Mouse (Mus musculus): ENCODE data around the gene Srpx. TPM values are rescaled to one million over a fixed set of nuclear protein-coding genes. Genes with fewer than 3 reads are reported as not detected.

Srpx gene
- total RNA-seq (2021) (1 to 10 TPM; 2.7 to 4.2 TPM), polyA plus RNA-seq (2012; rRNA removed) (5.2 and 7.2 TPM in 2 replicates)
- long read RNA-seq, partial matches to known transcripts: 0 of 2 reads
- long read RNA-seq, other reads (novel, unspliced or antisense): 0 of 2 reads

- intact Hi-C loops (cut with DNase I): no loop called here
- DNase-seq: peak; percentile 3 to 25
- no peak for TF ChIP-seq POLR2A (IDR thresholded peaks at IDR 0.05; ENCODE audit: insufficient read depth, low read depth, low read length)
- no peaks in the 10 kb centered on the region for H3K4me1 ChIP-seq (ENCODE audit: control insufficient read depth, insufficient read depth, low read length)
- H3K4me3 ChIP-seq: peak within 1 kb of the TSS; percentile 8; the same call in 1 of the 2 replicates
- H3K27ac ChIP-seq: no peak within 1 kb of the TSS
- H3K9ac ChIP-seq (ENCODE audit: low read depth, low read length): peak within 1 kb of the TSS; percentile 31
- no peaks in the 10 kb centered on the region for H3K27me3 ChIP-seq (ENCODE audit: control insufficient read depth, insufficient read depth, low read length)
- no peaks in the 10 kb centered on the region for H3K79me2 ChIP-seq (replicated peaks; ENCODE audit: control insufficient read depth, insufficient read depth, low read length)
- H3K36me3 ChIP-seq (ENCODE audit: control insufficient read depth, insufficient read depth, low read length): no peaks in the 10 kb centered on the region
- 27% methylated on average over 19 of the region's 19 CpGs for WGBS
Measured at GRCm38 (mm10) chrX:10117065-10117719, at the start of gene Srpx. Gene Srpx (minus strand): TSS chrX:10117709.

- Histone ChIP-seq H3K36me3 (ENCODE audit: control insufficient read depth, insufficient read depth, low read length) (no peaks in the 10 kb centered on the region), H3K27ac (no peak overlapping the region)
- DNase-seq: no peak
Measured at GRCm38 (mm10) chrX:10152390-10152789, 34.9 kb upstream of the Srpx start.

DNA sequence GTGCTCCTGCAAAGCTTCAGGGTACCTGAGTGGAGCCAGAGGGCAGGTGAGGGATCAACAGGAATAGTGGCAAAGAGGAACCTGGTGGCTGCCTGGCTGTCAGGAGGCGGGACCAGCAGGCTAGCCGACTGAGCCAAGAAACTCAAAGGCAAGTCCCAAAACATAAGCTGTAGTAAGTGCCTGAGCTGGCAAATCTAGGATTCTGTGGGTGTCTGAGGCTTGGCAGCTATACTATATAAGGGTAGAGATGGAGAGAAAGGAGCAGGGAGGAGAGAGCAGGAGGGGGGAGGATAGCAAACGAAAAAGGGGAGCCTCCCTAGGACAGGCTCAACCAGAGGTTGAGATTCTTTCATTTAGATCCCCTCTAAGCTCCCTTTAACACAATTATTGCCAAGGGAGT is 1.7 kb downstream of the Srpx start:
- intact Hi-C loops (cut with DNase I): no loop called here
- H3K27me3 ChIP-seq (ENCODE audit: control insufficient read depth, insufficient read depth, low read length): no peaks in the 10 kb centered on the region
- 45% methylated on average over 3 of the region's 3 CpGs for WGBS

More at GRCm38 (mm10) chrX:10152390-10152789, 34.9 kb upstream of the Srpx start:
- H3K4me3 ChIP-seq: no peak overlapping the region
- no peak for TF ChIP-seq EP300 (IDR thresholded peaks at IDR 0.05; ENCODE audit: insufficient read depth, low read depth, low read length)
- TF ChIP-seq POLR2A (IDR thresholded peaks at IDR 0.05; ENCODE audit: insufficient read depth, low read depth, low read length): no peak
- TF ChIP-seq CTCF (IDR thresholded peaks at IDR 0.05): no peak
- H3K9ac ChIP-seq (ENCODE audit: low read depth, low read length): no peak overlapping the region
- no peaks in the 10 kb centered on the region for H3K4me1 ChIP-seq (ENCODE audit: control insufficient read depth, insufficient read depth, low read length)
- H3K79me2 ChIP-seq (replicated peaks; ENCODE audit: control insufficient read depth, insufficient read depth, low read length): no peaks in the 10 kb centered on the region
- H3K27me3 ChIP-seq (ENCODE audit: control insufficient read depth, insufficient read depth, low read length): no peaks in the 10 kb centered on the region
- 42% methylated on average over 3 of the region's 3 CpGs for WGBS
- intact Hi-C loops (cut with DNase I): no loop called here

DNA sequence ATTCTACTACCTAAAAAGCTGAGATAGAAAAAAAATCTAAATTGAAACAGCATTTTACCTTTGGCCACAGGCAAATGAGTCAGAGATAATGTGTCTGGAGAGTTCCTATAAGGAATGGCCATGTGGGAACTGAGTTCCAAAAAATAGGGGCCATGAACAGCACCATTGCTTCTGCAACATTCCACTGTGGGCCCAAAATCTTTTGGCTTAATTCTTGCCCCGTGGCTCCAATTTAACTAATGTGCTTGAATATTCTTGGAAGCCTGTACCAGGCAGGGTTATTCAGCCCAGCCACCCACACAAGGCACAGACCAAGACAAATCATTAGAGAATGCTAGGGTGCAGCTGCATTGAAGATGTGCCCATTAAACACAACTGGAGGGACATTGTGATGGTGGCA is 6.8 kb downstream of the Srpx start:
- no peaks in the 10 kb centered on the region for H3K79me2 ChIP-seq (replicated peaks; ENCODE audit: control insufficient read depth, insufficient read depth, low read length)
- H3K9ac ChIP-seq (ENCODE audit: low read depth, low read length): no peak overlapping the region
- no peaks in the 10 kb centered on the region for H3K36me3 ChIP-seq (ENCODE audit: control insufficient read depth, insufficient read depth, low read length)
- intact Hi-C loops (cut with DNase I): no loop called here
- 61% methylated on average over 1 of the region's 1 CpGs for WGBS
- no peak for TF ChIP-seq EP300 (IDR thresholded peaks at IDR 0.05; ENCODE audit: insufficient read depth, low read depth, low read length)
- TF ChIP-seq CTCF (IDR thresholded peaks at IDR 0.05): no peak
- TF ChIP-seq POLR2A (IDR thresholded peaks at IDR 0.05; ENCODE audit: insufficient read depth, low read depth, low read length): no peak
- H3K4me3 ChIP-seq: no peak overlapping the region
- no peaks in the 10 kb centered on the region for H3K27me3 ChIP-seq (ENCODE audit: control insufficient read depth, insufficient read depth, low read length)
- H3K27ac ChIP-seq: no peak overlapping the region
- DNase-seq: no peak
- H3K4me1 ChIP-seq (ENCODE audit: control insufficient read depth, insufficient read depth, low read length): no peaks in the 10 kb centered on the region

More for the DNA sequence above, 1.7 kb downstream of the Srpx start:
- no peak overlapping the region for H3K27ac ChIP-seq
- no peak for DNase-seq
- no peaks in the 10 kb centered on the region for H3K4me1 ChIP-seq (ENCODE audit: control insufficient read depth, insufficient read depth, low read length)
- TF ChIP-seq CTCF (IDR thresholded peaks at IDR 0.05): no peak
- no peak for TF ChIP-seq EP300 (IDR thresholded peaks at IDR 0.05; ENCODE audit: insufficient read depth, low read depth, low read length)
- TF ChIP-seq POLR2A (IDR thresholded peaks at IDR 0.05; ENCODE audit: insufficient read depth, low read depth, low read length): no peak
- no peak overlapping the region for H3K9ac ChIP-seq (ENCODE audit: low read depth, low read length)
- H3K36me3 ChIP-seq (ENCODE audit: control insufficient read depth, insufficient read depth, low read length): no peaks in the 10 kb centered on the region
- no peak overlapping the region for H3K4me3 ChIP-seq
- H3K79me2 ChIP-seq (replicated peaks; ENCODE audit: control insufficient read depth, insufficient read depth, low read length): no peaks in the 10 kb centered on the region

DNA sequence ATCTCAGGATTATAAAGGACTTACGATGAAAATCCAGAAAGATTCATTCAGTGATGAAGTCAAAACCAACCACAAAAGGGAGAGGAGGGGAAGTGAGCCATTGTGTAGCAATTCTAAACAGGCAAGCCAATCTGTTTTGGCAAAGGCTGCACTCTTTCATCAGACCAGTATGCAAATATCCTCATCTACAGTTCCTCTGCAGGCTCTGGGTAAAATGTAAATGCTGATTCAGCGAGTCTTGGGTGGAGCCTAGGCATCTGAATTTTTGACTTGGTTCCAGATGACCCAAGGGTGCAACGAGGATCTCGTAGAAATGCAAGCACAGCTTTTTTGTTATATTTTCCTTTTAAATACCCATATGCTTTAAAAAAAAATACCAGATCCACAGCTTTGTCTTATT is 9.0 kb downstream of the Srpx start:
- H3K4me1 ChIP-seq (ENCODE audit: control insufficient read depth, insufficient read depth, low read length): no peaks in the 10 kb centered on the region
- no peaks in the 10 kb centered on the region for H3K36me3 ChIP-seq (ENCODE audit: control insufficient read depth, insufficient read depth, low read length)
- H3K9ac ChIP-seq (ENCODE audit: low read depth, low read length): no peak overlapping the region
- intact Hi-C loops (cut with DNase I): no loop called here
- no peaks in the 10 kb centered on the region for H3K27me3 ChIP-seq (ENCODE audit: control insufficient read depth, insufficient read depth, low read length)
- no peak overlapping the region for H3K27ac ChIP-seq
- 46% methylated on average over 4 of the region's 4 CpGs for WGBS
- DNase-seq: no peak
- no peak overlapping the region for H3K4me3 ChIP-seq
- H3K79me2 ChIP-seq (replicated peaks; ENCODE audit: control insufficient read depth, insufficient read depth, low read length): no peaks in the 10 kb centered on the region
- no peak for TF ChIP-seq EP300 (IDR thresholded peaks at IDR 0.05; ENCODE audit: insufficient read depth, low read depth, low read length)
- no peak for TF ChIP-seq CTCF (IDR thresholded peaks at IDR 0.05)
- no peak for TF ChIP-seq POLR2A (IDR thresholded peaks at IDR 0.05; ENCODE audit: insufficient read depth, low read depth, low read length)

DNA sequence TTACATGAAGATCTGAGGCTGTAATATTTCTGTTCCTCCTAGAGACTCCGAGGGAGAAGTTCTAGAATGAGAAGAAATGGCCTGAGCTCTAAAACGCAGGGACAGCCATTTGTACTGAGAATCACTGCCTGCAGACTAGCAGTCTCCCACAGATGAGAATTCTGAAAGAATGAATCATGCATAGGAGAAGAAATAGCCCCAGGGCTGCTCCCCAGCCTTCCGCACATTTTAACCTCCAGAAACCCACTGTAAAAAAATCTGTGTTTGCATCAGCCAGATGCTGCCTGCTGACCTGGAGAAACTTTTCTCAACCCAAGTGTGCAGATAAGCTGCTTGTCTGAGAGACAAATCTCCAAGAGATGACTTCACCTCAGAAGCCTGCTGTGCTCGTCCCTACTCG is 12.0 kb downstream of the Srpx start:
- Histone ChIP-seq H3K4me3 (no peak overlapping the region), H3K27me3 (ENCODE audit: control insufficient read depth, insufficient read depth, low read length) (no peaks in the 10 kb centered on the region), H3K27ac (no peak overlapping the region), H3K36me3 (ENCODE audit: control insufficient read depth, insufficient read depth, low read length) (no peaks in the 10 kb centered on the region), H3K4me1 (ENCODE audit: control insufficient read depth, insufficient read depth, low read length) (no peaks in the 10 kb centered on the region), H3K9ac (ENCODE audit: low read depth, low read length) (no peak overlapping the region), H3K79me2 (replicated peaks; ENCODE audit: control insufficient read depth, insufficient read depth, low read length) (no peaks in the 10 kb centered on the region)
- DNase-seq: no peak
- TF ChIP-seq CTCF (IDR thresholded peaks at IDR 0.05) (no peak), POLR2A (IDR thresholded peaks at IDR 0.05; ENCODE audit: insufficient read depth, low read depth, low read length) (no peak), EP300 (IDR thresholded peaks at IDR 0.05; ENCODE audit: insufficient read depth, low read depth, low read length) (no peak)
- 65% methylated on average over 5 of the region's 5 CpGs for WGBS
- intact Hi-C loops (cut with DNase I): no loop called here
